Comparison of ENCODE assay signal across 10 mouse cellular contexts in genomic region chr6:134219358-134219757, GRCm38 (mm10).
DNase-seq lines count a peak whose midpoint lies in the region; ATAC-seq lines count a peak whose summit lies in the region.
"Had no signal": no experiment of that assay in that cellular context is flagged by ENCODE, and none has a peak within 500 bp of the region (broad histone marks: within the 10 kb centered on the region; RNA-seq: fewer than 3 reads in every experiment).

No protein-coding gene starts in this region.

- no peak overlapping the region for H3K4me2 ChIP-seq in liver, embryonic 12.5 days

- no peak overlapping the region for H3K4me3 ChIP-seq in liver, embryonic 12.5 days
- H3K4me3 ChIP-seq: liver, embryonic 13.5 days had no signal

- no peak for ATAC-seq in liver, embryonic 12.5 days

- H3K4me1 ChIP-seq in liver, embryonic 12.5 days = peaks cover 22% of the 10 kb centered on the region; the same call in 1 of the 2 replicates

- intact Hi-C loops in heart, postnatal 14 days (cut with DNase I) = no loop called here
- intact Hi-C loops in left cerebral cortex, postnatal 25 days (cut with DNase I) = loop anchor here (1.0 to 2.0 kb wide), 2 partner anchors 37 to 67 kb away; no protein-coding TSS in a partner anchor

- no peak overlapping the region for H3K27ac ChIP-seq in liver, embryonic 12.5 days
- H3K27ac ChIP-seq: liver, embryonic 13.5 days had no signal

- WGBS in liver, embryonic 12.5 days (ENCODE audit: insufficient replicate concordance) = 69% methylated on average over 6 of the region's 6 CpGs

- H3K27me3 ChIP-seq in liver, embryonic 12.5 days (replicated peaks) = no peaks in the 10 kb centered on the region
- H3K27me3 ChIP-seq: liver, embryonic 13.5 days had no signal

- no peak overlapping the region for H3K9ac ChIP-seq in liver, embryonic 12.5 days
- H3K9ac ChIP-seq: liver, embryonic 13.5 days had no signal

- DNase-seq in heart, postnatal 14 days = peak; percentile 46 to 55
- DNase-seq in heart, adult 8-10 months (ENCODE audit: low spot score) = no peak
- peak; percentile 84 for DNase-seq in brain, adult 2 months (ENCODE audit: low read depth, low spot score)
- DNase-seq in frontal cortex, postnatal 36 days (ENCODE audit: low spot score in 2 of 2) = peak; percentile 72 to 79
- DNase-seq in left cerebral cortex, postnatal 25 days (ENCODE audit: low spot score in 2 of 2) = peak; percentile 66 to 92
- DNase-seq in retina, embryonic 14.5 days (ENCODE audit: low spot score) = no peak
- DNase-seq in cerebellum, adult 9-10 months = no peak
- DNase-seq: liver, embryonic 13.5 days had no signal

- H3K9me3 ChIP-seq in liver, embryonic 12.5 days (replicated peaks) = no peaks in the 10 kb centered on the region
- H3K9me3 ChIP-seq: G1E; liver, embryonic 13.5 days had no signal

- peaks cover 7% of the 10 kb centered on the region; the same call in 1 of the 2 replicates for H3K36me3 ChIP-seq in liver, embryonic 12.5 days

Comparison
In these comparisons a context has a peak if more than half of its experiments do, and no peak if none do; other contexts are left out.
1. DNase-seq: peak in heart, postnatal 14 days (2 of 2), brain, adult 2 months (single experiment), frontal cortex, postnatal 36 days (2 of 2) and left cerebral cortex, postnatal 25 days (2 of 2); none in heart, adult 8-10 months (single experiment), retina, embryonic 14.5 days (single experiment) and cerebellum, adult 9-10 months (single experiment).